Comparison of ENCODE assay signal across 9 mouse cellular contexts in genomic region chr1:91600671-91601361, GRCm38 (mm10).
DNase-seq lines count a peak whose midpoint lies in the region; ATAC-seq lines count a peak whose summit lies in the region.
"Had no signal": no experiment of that assay in that cellular context is flagged by ENCODE, and none has a peak within 500 bp of the region (broad histone marks: within the 10 kb centered on the region; RNA-seq: fewer than 3 reads in every experiment).

No protein-coding gene starts in this region.

- peak overlapping the region; percentile 27 for H3K9ac ChIP-seq in embryonic facial prominence, embryonic 13.5 days
- no peak overlapping the region for H3K9ac ChIP-seq in limb, embryonic 12.5 days (replicated peaks)
- H3K9ac ChIP-seq in neural tube, embryonic 13.5 days: no peak overlapping the region

- peaks cover 43% of the 10 kb centered on the region for H3K4me1 ChIP-seq in embryonic facial prominence, embryonic 13.5 days
- H3K4me1 ChIP-seq in limb, embryonic 12.5 days (replicated peaks): peaks cover 44% of the 10 kb centered on the region
- peaks cover 16% of the 10 kb centered on the region for H3K4me1 ChIP-seq in neural tube, embryonic 13.5 days (replicated peaks)

- H3K27ac ChIP-seq in embryonic facial prominence, embryonic 13.5 days: peak overlapping the region; percentile 81
- peak overlapping the region; percentile 87 for H3K27ac ChIP-seq in limb, embryonic 12.5 days
- no peak overlapping the region; the same call in 1 of the 2 replicates for H3K27ac ChIP-seq in neural tube, embryonic 13.5 days (replicated peaks)

- H3K9me3 ChIP-seq in embryonic facial prominence, embryonic 13.5 days: no peaks in the 10 kb centered on the region
- H3K9me3 ChIP-seq in limb, embryonic 12.5 days: no peaks in the 10 kb centered on the region
- H3K9me3 ChIP-seq in neural tube, embryonic 13.5 days: no peaks in the 10 kb centered on the region
- H3K9me3 ChIP-seq: G1E had no signal

- WGBS in embryonic facial prominence, embryonic 13.5 days: 11% methylated on average over 9 of the region's 9 CpGs
- 12% methylated on average over 9 of the region's 9 CpGs for WGBS in limb, embryonic 12.5 days
- WGBS in neural tube, embryonic 13.5 days: 26% methylated on average over 9 of the region's 9 CpGs

- H3K36me3 ChIP-seq in embryonic facial prominence, embryonic 13.5 days: no peaks in the 10 kb centered on the region
- H3K36me3 ChIP-seq in limb, embryonic 12.5 days: no peaks in the 10 kb centered on the region
- H3K36me3 ChIP-seq in neural tube, embryonic 13.5 days: no peaks in the 10 kb centered on the region
- H3K36me3 ChIP-seq: G1E had no signal

- DNase-seq in layer of hippocampus, adult 11-12 months (ENCODE audit: low spot score): peak; percentile 76
- no peak for DNase-seq in layer of hippocampus, adult 9-10 months (ENCODE audit: low spot score)
- DNase-seq in heart, adult 18-20 months: peak; percentile 54 to 74
- DNase-seq in kidney, adult 18-20 months: peak; percentile 7
- DNase-seq in thymus, postnatal 10 days (ENCODE audit: low spot score in 2 of 2): peak; percentile 84 to 86

- H3K4me2 ChIP-seq in embryonic facial prominence, embryonic 13.5 days: peak overlapping the region; percentile 5; the same call in 1 of the 2 replicates
- no peak overlapping the region for H3K4me2 ChIP-seq in limb, embryonic 12.5 days
- H3K4me2 ChIP-seq in neural tube, embryonic 13.5 days: no peak overlapping the region

- no peak overlapping the region for H3K4me3 ChIP-seq in embryonic facial prominence, embryonic 13.5 days
- H3K4me3 ChIP-seq in limb, embryonic 12.5 days (replicated peaks): no peak overlapping the region
- H3K4me3 ChIP-seq in neural tube, embryonic 13.5 days: no peak overlapping the region

- ATAC-seq in embryonic facial prominence, embryonic 13.5 days (ENCODE audit: insufficient number of reproducible peaks, insufficient read depth, low FRiP score, low TSS enrichment, low read depth): peak; percentile 73
- ATAC-seq in limb, embryonic 12.5 days (ENCODE audit: insufficient number of reproducible peaks, insufficient read depth, low FRiP score, low TSS enrichment, low read depth): peak; percentile 77
- ATAC-seq in neural tube, embryonic 13.5 days (ENCODE audit: low read depth): peak; percentile 89

- no peaks in the 10 kb centered on the region for H3K27me3 ChIP-seq in embryonic facial prominence, embryonic 13.5 days
- no peaks in the 10 kb centered on the region for H3K27me3 ChIP-seq in limb, embryonic 12.5 days
- H3K27me3 ChIP-seq in neural tube, embryonic 13.5 days: no peaks in the 10 kb centered on the region; the same call in 1 of the 2 replicates
